Mouse (Mus musculus): ENCODE results near the gene Prkcb.

Prkcb gene

DNA sequence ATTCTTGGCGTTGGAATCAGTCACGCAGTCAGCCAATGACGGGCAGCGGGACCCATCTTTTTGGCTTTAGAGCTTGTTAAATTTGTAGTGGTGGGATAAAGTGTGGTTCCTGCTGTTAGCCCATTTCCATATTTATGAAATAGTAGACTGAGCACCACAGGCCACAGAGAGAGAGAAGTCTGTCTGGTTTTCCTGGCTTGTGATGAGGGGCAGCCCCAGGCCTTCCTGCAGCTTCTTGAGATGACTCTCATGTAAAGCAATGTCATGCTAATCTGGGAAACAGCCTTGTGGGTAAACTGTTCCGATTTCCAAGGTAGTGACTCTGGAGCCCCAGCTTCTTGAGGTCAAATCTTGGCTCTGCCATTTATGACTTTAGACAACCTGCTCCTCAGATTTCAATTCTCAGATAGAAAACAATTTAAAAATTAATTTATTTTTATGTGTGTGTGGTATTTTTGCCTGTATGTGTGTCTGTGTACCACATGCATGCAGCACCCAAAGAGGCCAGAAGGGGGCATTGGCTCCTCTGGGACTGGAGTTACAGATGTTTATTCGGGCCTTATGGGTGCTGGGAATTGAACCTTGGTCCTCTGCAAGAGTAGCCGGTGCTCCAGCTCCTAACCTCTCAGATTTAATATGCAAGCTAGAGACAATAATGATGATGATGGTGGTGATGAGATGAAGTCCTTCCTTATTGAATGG, 32.4 kb downstream of the Prkcb start:
- DNase-seq (ENCODE audit: low read depth, low spot score): no peak

DNA sequence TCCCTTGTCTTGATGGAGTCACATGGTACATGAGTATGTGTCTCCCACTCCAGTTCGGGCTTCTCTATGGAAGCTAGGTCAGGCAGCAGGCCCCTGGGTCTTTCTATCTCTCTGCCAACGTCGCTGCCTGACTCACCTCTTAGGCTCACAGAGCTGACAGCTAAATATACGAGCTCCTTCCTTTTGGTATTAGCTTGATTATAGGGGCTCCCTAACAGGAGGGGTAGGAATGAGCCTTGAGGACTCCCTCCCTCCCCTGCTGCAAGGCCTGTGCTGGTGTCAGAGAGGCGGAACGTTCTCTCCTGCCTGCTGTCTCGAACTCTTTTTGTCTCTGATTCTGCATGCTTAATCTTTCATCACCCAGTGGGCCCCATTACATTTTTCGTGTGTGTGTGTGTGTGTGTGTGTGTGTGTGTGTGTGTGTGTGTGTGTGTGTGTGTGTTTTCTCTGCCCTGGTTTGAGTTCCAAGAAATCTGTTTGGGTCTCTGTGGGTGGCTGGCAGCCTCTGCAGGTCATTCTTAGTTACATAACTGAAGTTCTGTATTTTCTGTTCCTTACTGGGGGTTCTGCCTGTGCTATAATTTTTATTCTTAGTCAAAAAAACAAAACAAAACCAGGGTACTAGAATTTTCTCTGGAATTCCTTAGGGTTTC, 33.6 kb downstream of the Prkcb start:
- no peak for DNase-seq (ENCODE audit: low read depth, low spot score)

DNA sequence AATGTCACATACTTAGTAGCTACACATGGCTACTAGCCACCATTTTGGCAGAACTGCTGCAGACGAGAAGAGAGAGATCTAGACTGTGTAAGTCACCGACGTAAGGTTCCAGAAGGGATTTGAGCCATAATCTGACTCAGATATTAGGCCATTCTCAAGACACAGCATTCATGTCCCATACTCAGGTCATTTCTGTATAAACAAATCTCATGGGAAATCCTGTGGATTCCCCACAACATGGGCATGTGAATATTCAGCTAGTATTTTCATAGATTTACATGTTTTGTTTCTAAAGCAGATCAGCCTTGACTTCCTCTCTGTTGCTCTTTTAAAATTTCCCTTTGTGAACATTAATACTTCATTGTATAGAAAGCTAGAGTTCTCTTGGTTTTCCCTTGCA, 39.4 kb downstream of the Prkcb start:
- no peak for DNase-seq (ENCODE audit: low read depth, low spot score)

DNA sequence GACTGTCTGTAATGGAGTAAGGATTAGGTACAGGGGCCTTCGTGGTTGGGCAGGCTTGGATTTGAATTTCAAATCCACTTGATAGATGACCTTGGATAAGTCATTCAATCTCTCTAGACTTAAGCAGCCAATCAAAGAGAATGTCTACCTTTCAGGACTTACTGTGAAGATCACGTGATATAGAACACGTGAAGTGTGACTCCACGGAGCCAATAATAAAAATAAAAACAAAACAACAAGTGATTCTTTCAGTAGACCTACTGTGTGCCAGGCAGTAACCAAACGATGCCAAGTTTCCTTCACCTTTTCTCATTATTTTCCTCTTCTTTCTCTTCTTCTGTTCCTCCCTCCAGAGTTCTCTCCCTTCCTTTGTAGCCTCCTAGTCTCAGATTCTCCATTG, 39.9 kb downstream of the Prkcb start:
- no peak for DNase-seq (ENCODE audit: low read depth, low spot score)

DNA sequence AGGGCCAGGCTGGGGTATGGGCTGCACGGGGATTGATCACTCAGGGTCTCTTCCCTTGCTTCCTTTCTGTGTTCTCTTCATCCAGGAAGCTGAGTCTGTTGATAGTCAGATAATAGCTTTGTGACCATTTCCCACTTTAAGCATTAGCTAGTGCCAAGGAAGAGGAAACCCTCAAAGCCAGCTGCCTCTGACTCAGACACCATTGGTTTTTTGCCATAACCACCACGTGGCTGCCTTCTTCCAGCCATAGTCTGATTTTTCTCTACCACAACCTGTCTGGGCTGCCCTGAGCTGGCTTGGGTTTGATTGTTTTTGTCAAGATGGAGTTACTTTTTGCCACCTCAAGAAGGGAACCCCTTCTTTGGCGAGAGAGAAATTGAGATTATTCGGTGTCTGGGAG, 41.0 kb downstream of the Prkcb start:
- no peak for DNase-seq (ENCODE audit: low read depth, low spot score)

DNA sequence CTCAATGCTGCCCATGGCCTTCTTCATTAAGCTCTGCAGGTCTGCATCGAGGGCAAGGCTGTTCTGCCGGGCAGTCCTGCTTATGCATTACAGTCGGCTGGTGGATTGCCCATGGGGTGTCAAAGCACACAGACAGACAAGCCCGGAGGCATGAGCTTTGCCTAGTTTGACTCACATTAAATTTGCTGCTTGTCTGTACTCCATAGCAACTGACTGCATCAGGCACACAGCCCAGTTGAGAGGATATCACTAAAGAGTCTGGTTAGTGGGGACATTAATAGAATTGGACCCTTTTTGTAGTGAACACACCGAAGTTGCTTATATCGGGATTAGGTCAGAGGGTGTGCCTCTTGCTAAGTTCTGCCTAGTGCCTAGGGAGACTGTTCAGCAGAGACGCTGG, 45.1 kb downstream of the Prkcb start:
- DNase-seq (ENCODE audit: low read depth, low spot score): no peak

DNA sequence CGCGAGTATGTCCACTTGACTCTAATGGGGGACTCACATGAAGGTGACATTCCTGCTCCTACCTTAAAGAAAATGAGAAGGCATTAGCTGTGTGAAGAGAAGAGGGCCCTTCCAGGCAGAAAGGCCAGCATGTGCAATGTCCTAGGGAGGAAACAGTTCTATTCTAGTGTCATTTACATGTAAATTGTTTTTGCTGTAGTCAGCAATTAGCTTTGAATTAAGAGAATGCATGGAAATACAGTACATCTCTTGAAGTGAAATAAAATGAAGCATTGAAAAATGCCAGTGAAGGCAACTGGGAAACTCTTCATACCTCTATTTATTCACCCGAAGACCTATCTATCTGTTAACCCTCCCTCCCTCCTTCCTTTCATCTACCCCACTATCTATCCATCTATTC, 48.8 kb downstream of the Prkcb start:
- no peak for DNase-seq (ENCODE audit: low read depth, low spot score)

DNA sequence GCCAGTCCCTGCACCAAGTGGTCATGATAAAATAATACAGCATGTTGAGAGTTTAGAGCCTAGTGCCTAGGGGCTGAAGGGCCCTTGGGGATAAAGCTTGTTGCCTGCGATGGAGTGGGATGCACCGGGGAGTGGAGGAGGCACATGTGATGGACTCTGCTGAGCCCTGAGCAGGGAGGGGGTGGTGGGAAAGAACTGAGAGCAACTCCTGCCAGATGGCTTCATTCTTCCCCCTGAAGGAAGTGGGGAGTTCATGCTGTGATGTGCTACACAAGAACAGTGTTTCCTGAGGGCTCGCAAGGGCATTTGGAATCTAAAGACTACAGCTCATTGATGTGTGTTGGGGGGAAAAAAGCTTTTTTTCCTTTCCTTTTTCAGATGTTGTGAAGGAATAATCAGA, 49.5 kb downstream of the Prkcb start:
- DNase-seq (ENCODE audit: low read depth, low spot score): no peak

DNA sequence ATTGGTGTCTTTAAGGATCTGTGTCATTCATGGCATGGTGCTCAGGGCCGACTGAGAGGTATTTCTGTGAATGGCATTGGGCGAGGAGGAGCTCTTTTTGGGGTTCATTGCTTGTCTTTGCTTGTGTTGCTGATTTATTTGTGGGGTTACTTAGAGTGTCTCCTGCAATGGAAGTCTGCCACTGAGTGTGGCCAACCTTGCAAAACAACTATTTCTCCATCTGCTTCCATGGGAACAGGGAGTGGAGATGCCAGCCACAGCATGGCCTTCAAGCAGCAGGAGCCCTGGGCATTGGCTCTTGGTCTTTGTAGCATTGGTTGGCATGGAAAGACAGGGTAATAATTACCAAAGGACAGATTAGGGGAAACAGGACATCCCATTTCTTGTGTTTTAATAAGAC, 50.9 kb downstream of the Prkcb start:
- DNase-seq (ENCODE audit: low read depth, low spot score): no peak

DNA sequence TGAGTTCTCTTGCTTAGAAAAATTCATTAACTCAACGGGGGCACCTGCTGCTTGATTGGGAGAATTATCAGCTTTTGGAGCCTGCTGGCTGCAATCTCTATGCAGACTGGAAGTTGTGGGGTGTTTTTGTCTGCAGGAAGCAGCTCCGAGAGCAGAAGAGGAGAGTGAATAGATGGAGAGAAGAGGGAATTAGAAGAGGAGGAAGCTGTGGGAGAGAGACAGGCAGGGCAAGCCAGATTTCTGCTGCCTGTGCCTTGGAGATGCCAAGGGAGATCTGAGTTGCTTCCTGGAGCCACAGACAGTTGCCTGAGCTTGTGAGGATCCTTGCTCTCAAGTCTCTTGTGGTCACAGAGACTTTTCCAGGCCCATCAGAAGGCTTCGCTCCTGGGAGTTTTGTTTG, 53.3 kb downstream of the Prkcb start:
- no peak for DNase-seq (ENCODE audit: low read depth, low spot score)

DNA sequence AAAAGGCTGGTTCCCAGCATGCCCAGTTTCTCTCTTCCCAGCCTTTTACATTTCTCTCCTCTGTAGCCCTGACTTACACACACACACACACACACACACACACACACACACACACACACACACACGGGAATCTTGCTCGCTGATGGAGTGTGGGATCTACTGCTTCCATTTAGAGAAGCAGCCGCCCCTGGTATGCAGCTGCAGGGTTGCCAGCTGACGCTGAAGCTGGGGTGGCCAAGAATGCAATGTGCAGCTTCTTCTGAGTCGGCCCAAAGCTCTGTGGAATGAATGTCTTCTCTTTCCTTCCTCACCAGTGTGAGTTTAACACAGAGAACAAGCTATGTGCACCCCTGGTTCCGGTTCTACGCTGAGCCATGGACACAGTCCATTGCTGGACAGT, 56.1 kb downstream of the Prkcb start:
- DNase-seq (ENCODE audit: low read depth, low spot score): no peak

DNA sequence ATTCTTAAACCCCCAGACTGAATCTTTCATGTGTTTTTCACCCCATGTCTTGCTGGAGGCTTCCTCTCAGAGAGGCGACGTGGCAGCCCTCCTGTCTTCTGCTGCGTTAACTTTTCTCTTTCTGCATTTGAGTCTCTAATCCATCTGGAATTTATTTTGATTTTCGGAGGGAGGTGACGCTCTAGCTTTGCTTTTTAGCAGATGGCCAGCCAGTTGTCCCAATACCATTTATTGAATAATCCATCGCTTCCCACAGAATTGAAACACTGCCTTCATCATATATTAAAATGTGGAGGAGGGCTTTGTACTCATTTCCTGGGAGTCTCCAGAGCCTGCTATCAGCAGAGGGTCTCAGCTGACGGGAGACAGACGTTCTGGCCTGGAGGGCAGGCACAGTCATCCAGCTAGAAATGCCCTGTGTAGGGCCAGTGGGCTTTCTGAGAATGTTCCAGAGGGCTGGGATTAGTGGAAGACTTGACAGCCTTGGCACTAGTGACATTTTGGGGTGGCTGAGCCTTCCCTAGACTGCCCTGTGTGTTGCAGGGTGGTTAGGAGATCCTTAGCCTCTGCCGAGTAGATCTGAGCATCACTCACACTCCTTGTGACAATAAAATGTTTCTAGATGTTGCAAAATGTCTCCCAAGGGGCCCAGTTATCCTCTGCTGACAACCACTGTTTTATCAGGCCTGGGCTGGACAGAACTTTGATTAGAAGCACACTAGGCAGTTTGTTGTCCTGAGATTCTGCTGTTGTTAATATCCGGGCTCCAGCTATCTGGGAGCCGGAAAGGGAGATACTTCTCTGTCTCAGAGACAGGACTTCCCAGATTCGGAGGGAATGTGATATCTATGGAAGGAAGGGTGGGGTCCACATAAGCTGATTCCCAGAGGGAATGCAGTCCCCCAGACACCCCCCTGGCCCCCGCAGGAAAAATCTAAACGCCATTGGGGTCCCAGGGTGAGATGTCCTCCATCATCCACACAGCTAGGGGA, 58.0 kb downstream of the Prkcb start:
- DNase-seq (ENCODE audit: low read depth, low spot score): no peak

DNA sequence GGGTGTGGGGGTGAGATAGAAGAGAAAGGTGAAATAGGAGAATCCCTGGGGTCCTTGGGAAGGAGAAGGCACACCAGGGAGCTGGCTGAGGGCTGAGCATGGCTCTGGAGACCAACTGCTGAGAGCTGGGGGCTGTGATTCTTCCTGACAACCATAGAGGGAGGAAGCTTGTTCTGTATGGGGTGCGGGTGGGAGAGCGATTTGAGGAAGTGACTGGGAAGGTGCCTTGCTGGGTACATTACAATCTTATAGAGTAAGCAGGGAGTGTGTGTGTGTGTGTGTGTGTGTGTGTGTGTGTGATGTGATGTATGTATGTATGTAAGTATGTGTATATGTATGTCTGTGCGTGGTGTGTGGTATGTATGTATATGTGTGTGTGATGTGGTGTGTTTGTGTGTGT, 58.9 kb downstream of the Prkcb start:
- DNase-seq (ENCODE audit: low read depth, low spot score): no peak

DNA sequence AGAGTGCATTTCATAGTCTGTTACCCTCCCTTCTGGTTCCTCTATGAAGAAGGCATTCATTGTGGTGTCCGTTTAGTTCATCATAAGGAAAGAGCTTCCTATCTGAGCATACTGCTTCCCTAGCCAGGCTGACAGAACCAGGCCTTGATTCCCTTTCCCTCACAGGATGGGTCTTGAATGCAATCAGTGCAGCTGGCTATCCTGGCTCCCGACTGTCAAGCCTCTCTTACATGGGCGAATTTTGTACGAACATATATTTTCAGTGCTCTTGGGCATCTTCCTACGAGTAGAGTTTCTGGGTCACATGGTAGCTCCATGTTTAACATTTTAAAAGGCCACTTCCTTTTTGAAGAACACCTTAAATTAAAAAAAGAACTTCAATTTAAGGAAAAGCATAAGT, 61.4 kb downstream of the Prkcb start:
- DNase-seq (ENCODE audit: low read depth, low spot score): no peak

DNA sequence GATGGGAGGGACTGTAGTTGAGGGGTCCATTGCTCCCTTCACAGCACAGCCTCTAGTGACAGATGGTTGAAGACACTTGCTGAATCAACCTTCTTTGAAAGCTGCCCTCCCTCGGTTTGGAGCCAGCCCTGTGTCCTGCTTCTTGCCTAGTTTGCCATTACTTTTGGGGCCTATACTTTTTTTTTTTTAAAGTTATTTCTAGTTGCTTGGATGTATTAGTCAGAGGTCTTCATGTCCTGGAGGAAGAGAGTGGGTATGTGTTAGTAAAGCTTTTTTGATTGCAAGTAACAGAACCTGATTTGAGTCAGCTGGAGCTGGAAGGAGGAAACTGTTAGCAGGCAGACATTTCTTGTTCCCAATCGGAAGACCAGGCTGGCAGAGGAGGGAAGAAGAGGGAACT, 62.2 kb downstream of the Prkcb start:
- DNase-seq (ENCODE audit: low read depth, low spot score): no peak

DNA sequence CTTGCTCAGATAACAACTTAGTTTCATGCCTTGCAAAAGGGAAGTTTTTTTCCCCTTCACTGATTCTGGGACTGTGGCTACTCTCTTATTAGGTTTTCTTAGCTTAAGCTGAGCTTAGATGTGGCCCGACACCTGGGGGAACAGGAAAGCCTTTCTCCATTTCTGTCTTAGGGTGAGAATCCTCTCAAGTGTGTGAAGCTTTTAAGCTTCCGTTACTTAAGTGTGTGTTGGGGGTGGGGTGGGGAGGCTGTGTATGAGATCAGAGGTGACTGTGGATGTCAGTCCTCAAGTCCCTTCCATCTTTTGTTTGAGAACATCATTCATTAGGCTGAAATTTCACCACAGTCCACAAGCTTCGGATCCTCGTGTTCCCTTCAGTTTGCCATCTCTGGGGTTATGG, 63.3 kb downstream of the Prkcb start:
- peak; percentile 46 for DNase-seq (ENCODE audit: low read depth, low spot score)

DNA sequence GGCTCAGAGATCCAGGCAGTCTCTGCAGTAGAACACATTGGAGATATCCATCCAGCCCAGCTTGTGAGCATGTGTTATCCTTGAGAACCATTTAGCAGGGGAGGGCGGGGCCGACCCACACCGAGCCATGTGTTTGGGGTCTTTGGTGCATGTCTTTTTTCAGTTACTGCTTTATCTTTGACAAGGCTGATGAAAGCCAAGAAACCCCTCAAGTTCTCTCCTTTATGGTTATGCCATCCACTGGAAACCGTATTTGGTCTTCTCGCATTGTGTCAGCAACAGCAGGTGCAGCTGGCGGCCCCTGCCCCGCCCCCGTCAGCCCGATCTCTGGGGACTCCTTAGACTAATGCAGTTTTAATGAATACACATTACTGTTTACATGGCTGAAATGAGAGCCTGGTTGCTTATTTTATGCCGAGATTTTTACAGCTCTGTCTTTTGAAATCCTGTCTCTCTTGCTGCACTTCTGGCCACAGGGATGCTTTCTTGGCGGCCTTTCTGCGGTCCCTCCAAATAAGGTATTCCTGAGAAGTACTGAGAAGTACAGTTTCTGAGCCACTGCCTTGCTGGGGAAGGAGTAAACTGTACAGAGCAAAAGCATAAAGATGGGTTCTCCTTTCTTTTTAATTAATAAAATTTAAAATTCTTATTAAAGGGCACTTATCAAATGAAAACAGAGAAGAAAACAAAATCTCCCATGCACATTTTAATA, 64.2 kb downstream of the Prkcb start:
- no peak for DNase-seq (ENCODE audit: low read depth, low spot score)

DNA sequence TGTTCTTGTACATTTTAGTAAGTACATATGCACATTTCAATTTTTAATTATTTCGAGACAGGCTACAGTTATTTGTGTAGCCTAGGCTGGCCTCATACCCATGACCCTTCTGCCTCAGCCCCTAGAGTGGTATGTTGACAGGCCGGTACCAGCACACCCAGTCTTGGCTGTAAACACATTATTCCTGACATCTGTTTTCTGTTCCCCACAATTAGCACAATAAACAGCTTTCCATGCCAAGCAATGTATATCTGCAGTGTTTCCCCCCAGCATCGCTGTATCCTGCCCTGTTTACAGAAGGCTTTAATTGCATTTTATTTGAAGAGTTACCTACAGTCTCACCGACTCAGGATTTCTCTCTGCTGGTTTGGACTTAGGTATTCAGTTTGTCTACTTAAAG, 64.8 kb downstream of the Prkcb start:
- DNase-seq (ENCODE audit: low read depth, low spot score): no peak

DNA sequence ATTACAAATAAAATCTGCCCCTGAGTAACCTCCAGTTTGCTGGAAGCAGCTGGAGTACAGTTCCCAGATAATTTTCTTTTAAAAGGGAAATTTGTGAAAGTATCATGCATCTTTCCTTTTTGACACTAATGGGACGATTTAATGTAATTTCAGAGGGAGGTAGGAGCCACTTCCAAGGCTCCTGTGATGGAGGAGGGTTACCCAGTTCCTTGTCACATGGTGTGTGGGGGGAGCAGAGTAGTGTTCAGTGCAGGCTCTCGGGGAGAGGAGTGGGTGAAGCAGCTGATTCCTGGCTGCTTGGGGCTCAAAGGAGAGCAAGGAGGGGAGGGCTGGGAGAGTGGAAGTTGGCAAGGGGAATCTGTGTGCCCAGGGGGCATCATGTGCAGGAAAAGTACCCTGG, 68.4 kb downstream of the Prkcb start:
- no peak for DNase-seq (ENCODE audit: low read depth, low spot score)

DNA sequence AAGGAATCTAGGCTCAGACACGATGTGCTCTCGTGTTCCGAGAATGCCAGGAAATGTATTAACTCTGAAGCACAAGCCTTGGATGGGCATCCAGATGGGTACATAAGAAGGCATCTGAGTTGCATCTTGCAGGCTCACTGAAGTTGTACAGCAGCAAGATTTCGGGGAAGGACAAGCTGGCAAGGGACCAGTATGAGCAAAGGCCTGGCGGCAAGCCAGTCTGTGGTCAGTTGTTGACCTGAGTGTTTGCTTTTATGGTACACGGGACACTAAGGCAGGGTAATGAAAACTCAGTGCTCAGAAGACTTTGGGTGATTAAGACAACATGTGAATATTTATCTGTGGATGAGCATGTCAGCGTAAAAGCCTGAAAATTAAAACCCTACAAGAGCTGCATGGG, 69.3 kb downstream of the Prkcb start:
- no peak for DNase-seq (ENCODE audit: low read depth, low spot score)

DNA sequence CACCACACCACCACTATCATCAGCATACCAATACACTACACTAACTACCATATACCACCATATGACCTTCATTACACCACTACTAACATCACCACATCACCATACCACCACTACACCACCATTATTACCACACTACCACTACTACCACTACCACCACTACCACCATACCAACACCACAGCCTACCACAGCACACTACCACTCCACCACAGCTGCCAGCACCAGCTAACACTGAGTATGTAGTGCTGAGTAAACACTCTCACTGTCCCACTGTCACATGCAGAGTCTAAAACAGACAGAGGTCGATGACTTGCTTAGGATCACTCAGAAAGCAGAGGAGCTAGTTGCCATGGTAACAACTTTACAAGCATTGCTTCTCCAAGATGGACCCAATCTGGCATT, 78.1 kb downstream of the Prkcb start:
- DNase-seq (ENCODE audit: low read depth, low spot score): no peak
